Mouse (Mus musculus): ENCODE results near the gene Aarsd1. TPM values are rescaled to one million over a fixed set of nuclear protein-coding genes. Genes with fewer than 3 reads are reported as not detected.
A peak's percentile ranks its signal among the peaks of the same experiment; 100 is the strongest.
"Not testable (repeated sequence)": the region's sequence is repeated elsewhere in the genome, so short reads cannot be mapped to it uniquely, and the experiment has no call there.

Aarsd1 gene
- total RNA-seq, 2 experiments from 2014 or later = 41.4 to 43.7 TPM

GRCm38 (mm10) chr11:101446860-101447259, 29.4 kb upstream of the Aarsd1 start:
- DNase-seq = not testable (repeated sequence)

- no peak for DNase-seq
Measured at GRCm38 (mm10) chr11:101446319-101446718, 28.9 kb upstream of the Aarsd1 start.

- no peak for DNase-seq
Measured at GRCm38 (mm10) chr11:101442760-101443159, 25.3 kb upstream of the Aarsd1 start.

DNA sequence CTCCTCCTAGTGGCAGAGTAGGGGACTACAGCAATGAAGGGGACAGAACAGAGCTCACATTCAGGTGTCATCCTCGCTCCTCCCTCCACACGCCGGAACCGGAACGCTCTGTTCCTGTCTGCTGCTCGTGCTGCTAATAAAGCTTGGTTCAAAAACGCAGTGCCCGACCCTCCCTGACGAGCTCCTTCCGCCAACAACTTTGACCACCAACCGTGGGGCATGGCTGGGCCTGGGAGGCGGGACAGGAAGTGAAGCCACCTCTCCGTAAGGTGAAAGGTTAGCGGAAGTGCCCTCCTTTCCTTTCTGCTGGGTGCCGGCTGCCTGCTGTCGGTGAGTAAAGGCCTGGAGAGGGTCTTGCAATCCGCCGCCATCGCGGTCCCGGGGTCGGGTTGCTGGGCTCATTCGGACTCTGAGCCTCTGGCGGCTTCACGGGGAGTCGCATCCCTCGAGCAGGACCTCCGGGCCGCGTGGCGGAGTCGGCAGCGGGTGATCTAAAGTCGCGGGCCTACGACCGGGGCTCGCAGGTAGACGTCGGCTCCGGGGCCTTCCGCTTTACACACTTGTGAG, 24.8 kb upstream of the Aarsd1 start, which contains the start of gene Rpl27:
Rpl27 (plus strand) TSS at position 172 of the 567 bp plus-strand sequence.
- DNase-seq = peak; percentile 96 to 98

DNA sequence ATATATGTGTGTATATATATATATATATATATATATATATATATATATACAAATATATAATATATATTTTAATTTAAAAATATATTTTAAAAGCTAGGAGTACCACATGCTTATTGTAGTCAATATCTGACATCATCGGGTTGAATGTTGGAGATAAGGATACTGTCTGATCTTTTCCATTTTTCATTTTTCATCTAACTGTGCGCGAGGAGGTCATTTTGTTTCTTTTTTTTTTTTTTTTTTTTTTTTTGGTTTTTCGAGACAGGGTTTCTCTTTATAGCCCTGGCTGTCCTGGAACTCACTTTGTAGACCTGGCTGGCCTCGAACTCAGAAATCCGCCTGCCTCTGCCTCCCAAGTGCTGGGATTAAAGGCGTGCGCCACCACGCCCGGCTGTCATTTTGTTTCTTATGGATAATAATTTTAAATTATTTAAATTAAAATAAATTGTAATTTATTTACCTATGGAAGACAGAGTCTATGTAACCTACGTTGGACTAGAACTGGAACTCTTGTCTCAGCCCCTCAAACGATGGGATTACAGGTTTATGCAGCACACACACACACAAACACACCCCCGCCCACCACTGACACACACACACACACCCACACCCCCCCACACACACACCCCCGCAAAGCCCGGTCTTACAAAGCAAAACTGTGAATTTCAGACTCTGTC, 24.2 kb upstream of the Aarsd1 start:
- not testable (repeated sequence) for DNase-seq

- DNase-seq = not testable (repeated sequence)
Measured at GRCm38 (mm10) chr11:101438006-101438405, 20.6 kb upstream of the Aarsd1 start.

DNA sequence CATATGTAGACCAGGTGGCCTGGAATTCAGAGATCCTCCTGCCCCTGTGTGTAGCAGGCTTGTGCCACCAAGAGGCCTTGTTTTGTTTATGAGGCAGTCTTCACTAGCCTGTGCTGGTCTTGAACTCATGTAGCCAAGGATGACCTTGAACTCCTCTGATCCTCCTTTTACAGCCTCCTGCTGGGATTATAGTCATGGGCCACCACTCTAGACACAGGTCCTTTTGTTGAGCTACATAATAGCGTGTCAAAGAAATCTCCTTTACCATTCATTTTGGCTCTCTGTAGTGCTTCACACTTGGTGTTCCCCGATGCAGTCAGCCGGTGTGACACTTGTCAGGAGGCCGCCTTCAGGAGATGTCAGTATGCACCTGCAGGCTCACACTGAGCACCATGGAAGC, 19.5 kb upstream of the Aarsd1 start:
- no peak for DNase-seq

DNA sequence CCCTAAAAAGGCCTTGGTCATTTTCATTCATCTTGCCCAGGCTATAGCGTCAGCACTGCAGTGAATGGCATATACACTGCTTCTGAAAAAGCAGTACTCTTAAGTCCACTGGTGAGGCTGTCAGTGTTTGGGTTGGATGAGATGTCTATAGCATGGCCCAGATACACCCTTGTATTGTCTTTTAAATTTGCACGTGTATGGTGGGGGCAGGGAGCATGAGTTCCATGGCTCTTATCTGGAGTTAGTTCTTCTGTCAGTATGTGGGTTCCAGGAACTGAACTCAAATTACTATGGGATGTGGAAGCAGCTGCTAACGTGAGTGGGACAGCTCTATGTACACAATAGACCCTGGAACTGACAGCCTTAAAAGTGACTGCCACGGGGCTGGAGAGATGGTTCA, 18.4 kb upstream of the Aarsd1 start:
- DNase-seq = no peak

DNA sequence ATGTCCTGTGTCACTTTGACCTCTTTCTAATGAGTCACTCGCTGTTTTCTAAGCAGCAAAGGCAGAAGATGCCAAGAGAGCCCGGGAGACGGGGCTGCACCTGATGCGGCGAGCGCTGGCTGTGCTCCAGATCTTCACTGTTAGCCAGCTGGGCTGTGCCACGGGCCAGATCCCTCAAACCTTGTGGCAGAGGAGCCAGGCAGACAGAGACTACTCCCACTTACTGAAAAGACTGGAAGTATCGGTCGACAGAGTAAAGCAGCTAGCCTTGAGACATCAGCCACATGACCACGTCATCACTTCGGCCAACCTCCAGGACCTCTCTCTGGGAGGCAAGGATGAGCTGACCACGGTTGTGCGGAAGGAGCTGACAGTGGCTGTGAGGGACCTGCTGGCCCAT, 16.0 kb upstream of the Aarsd1 start:
- DNase-seq = no peak

GRCm38 (mm10) chr11:101431327-101431726, 13.9 kb upstream of the Aarsd1 start:
- DNase-seq = no peak

DNA sequence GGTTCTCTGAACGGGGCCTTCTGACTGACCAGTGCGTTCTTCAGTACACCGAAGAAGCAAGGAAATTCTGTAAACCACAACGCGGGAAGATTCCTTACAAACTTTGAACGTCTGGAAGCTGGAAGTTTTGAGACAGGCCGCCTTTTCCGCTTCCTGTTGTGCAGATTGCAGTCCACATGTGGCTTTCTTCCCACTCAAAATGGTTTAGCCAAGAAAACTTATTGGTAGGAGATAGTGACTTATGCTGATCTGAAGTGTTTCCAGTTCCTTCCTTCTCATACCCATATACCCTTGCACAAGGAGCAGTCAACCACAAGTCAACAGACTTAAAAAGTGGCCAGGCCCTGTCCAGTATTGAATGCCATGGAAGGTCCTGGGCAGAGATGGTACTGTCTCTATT, 8.8 kb upstream of the Aarsd1 start:
- DNase-seq = no peak

GRCm38 (mm10) chr11:101424925-101425813, 7.8 kb upstream of the Aarsd1 start, which contains the start of the genes Rundc1 and Ptges3l:
Gene Rundc1, plus strand, starts transcription at chr11:101425085.
Gene Ptges3l, minus strand, starts transcription at chr11:101425333.
- DNase-seq = peak; percentile 97 to 98

DNA sequence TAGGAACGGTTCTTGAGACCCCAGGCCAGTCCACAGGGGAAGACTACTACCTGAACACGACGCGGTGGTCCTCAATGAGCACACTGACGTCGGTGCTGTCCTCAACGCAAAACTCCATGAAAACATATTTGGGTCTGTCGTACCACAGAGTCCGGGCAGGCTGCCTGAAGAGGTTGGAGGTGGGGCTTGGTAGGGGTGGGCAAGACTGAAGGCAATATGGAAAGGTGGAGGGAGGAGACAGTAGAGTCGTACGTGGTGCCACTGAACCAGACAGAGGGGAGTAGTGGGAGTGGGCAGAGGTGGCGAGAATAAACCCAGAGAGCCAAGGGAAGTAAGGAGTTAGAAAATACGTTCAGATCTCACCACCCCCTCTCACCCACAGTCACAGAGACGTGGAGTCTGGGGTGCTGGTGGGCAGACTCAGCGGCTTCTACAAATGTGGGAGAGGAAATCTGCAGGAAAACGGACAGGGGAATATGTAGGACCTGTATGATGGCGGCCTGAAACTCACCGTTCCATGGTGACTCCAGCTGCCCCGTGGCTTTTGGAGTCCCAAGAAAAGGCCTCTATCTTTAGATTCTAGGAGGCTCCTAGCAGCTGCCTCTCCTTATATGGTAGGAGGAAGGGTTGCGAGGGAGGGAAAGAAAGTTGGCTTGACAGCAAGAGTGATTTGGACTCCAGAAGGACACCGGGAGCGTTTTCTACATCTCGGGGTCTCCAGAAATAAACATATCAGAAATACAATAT, 6.9 kb upstream of the Aarsd1 start, which contains the start of gene Gm27029:
Gm27029 (minus strand) TSS at position 692 of the 747 bp plus-strand sequence.
- no peak for DNase-seq

DNA sequence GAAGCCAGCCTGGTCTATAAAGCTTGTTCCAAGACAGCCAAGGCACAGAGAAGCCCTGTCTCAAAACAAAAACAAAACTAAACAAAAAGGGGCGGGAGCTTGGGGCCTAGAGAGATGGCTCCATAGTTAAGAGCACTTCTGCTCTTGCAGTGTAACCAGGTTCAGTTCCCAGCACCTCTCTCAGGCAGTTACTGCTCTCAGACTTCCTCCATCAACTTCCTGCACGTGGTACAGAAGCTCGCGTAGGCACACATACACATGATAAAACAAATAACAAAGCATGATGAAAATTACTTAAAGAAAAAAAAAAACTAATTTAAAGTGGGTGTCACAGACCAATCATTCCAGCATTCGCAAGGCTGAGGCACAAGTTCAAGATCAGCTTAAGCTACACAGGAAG, 2.7 kb upstream of the Aarsd1 start:
- DNase-seq = no peak

GRCm38 (mm10) chr11:101419610-101420009, 2.2 kb upstream of the Aarsd1 start:
- no peak for DNase-seq

DNA sequence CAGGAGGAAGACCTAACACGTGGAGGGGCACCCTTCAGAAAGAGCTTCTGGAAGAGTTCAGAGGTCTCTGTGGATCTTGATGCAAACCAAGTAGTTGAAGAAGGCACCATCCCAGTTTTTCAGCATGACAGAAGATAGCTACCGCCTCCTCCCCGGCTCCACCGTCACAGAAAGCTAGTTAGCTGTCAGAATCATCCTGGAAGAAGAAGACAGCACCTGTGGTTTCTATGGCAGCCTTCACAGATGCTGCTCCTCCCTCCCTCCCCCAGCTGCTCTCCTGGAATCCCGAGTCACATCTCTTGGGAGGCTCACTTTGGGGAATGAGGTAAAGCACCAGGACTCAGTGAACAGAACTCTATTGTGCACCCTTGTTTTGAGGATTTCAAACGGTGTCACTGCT, 1.6 kb upstream of the Aarsd1 start:
- no peak for DNase-seq

- no peak for DNase-seq
Measured at GRCm38 (mm10) chr11:101416433-101417100, 848 bp downstream of the Aarsd1 start.

- DNase-seq = no peak
Measured at GRCm38 (mm10) chr11:101415306-101415705, 2.1 kb downstream of the Aarsd1 start.

GRCm38 (mm10) chr11:101395110-101395509, 22.3 kb downstream of the Aarsd1 start:
- DNase-seq = peak; percentile 75 to 76

DNA sequence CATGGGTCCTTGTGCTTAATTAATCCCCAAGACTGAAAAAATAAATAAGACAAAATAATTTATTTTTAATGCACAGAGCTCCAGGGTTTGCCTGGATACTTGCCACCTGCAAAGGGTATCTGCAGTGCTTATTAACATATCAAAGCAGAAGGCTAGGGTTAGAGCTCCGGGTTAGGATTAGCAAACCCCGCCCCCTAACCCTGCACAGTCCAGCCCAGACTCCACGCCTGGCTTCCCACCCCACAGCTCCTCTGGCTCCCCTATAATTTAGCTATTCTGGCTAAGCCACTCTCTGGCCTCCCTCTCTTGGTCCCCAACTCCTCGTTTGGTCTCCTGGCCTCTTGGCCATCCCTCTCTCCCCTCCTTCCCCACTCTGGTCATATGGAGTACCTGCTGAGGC, 35.6 kb downstream of the Aarsd1 start:
- no peak for DNase-seq

- DNase-seq = no peak
Measured at GRCm38 (mm10) chr11:101378926-101379325, 38.5 kb downstream of the Aarsd1 start.

DNA sequence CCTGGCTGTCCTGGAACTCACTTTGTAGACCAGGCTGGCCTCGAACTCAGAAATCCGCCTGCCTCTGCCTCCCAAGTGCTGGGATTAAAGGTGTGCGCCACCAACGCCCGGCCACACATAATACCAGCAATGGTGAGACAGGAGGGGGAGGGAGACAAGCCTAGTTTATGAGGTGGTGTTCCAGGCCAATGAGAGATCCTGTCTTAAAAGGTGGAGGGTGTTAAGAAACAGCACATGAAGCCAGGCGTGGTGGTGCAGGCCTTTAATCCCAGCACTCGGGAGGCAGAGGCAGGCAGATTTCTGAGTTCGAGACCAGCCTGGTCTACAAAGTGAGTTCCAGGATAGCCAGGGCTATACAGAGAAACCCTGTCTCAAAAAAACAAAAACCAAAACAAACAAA, 39.2 kb downstream of the Aarsd1 start:
- not testable (repeated sequence) for DNase-seq
